Comparison of ENCODE assay signal across 8 mouse cellular contexts in the genomic region with DNA sequence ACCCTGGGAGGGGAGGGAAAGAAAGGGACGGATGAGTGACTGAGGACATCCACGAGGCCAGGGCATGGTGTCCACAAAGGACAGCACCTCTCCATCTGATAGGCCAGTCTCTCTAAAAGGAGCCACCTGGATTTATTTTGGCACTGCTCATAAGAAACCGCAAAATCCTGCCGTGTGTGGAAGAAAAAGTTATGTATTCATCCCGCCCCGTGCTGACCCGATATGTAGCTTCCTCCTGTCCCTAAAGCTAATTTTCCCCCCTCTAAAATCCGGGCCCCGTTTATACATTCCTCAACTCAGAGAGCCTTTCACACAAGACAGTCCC. TPM values are rescaled to one million over a fixed set of nuclear protein-coding genes. Genes with fewer than 3 reads are reported as not detected.
A peak's percentile ranks its signal among the peaks of the same experiment; 100 is the strongest.
DNase-seq lines count a peak whose midpoint lies in the region; ATAC-seq lines count a peak whose summit lies in the region.

No protein-coding gene starts in this region.

- H3K27ac ChIP-seq in kidney, embryonic 15.5 days: peak overlapping the region; percentile 99
- peak overlapping the region; percentile 99 for H3K27ac ChIP-seq in embryonic facial prominence, embryonic 10.5 days (replicated peaks)
- H3K27ac ChIP-seq in hindbrain, embryonic 15.5 days (replicated peaks): peak overlapping the region; percentile 73
- H3K27ac ChIP-seq in midbrain, embryonic 16.5 days (ENCODE audit: low read length): peak overlapping the region; percentile 70

- no peaks in the 10 kb centered on the region for H3K9me3 ChIP-seq in kidney, embryonic 15.5 days (replicated peaks)
- no peaks in the 10 kb centered on the region for H3K9me3 ChIP-seq in embryonic facial prominence, embryonic 10.5 days
- H3K9me3 ChIP-seq in hindbrain, embryonic 15.5 days: no peaks in the 10 kb centered on the region
- no peaks in the 10 kb centered on the region for H3K9me3 ChIP-seq in midbrain, embryonic 16.5 days (replicated peaks; ENCODE audit: control insufficient read depth, low read length, poor library complexity, severe bottlenecking)

- H3K27me3 ChIP-seq in kidney, embryonic 15.5 days: no peaks in the 10 kb centered on the region
- H3K27me3 ChIP-seq in embryonic facial prominence, embryonic 10.5 days (replicated peaks; ENCODE audit: low read depth, poor library complexity, severe bottlenecking): no peaks in the 10 kb centered on the region
- peaks cover 6% of the 10 kb centered on the region; the same call in 1 of the 2 replicates for H3K27me3 ChIP-seq in hindbrain, embryonic 15.5 days
- peaks cover 12% of the 10 kb centered on the region for H3K27me3 ChIP-seq in midbrain, embryonic 16.5 days (ENCODE audit: control insufficient read depth, insufficient read depth, low read depth, low read length)

- peaks cover 35% of the 10 kb centered on the region for H3K36me3 ChIP-seq in kidney, embryonic 15.5 days
- peaks cover 50% of the 10 kb centered on the region for H3K36me3 ChIP-seq in embryonic facial prominence, embryonic 10.5 days (replicated peaks)
- no peaks in the 10 kb centered on the region for H3K36me3 ChIP-seq in hindbrain, embryonic 15.5 days
- H3K36me3 ChIP-seq in midbrain, embryonic 16.5 days (ENCODE audit: control insufficient read depth, insufficient read depth, low read length): no peaks in the 10 kb centered on the region

- under 1% methylated on average over 9 of the region's 9 CpGs for WGBS in kidney, embryonic 15.5 days
- under 1% methylated on average over 9 of the region's 9 CpGs for WGBS in embryonic facial prominence, embryonic 10.5 days
- under 1% methylated on average over 9 of the region's 9 CpGs for WGBS in hindbrain, embryonic 15.5 days
- WGBS in midbrain, embryonic 16.5 days: under 1% methylated on average over 9 of the region's 9 CpGs

- H3K4me1 ChIP-seq in kidney, embryonic 15.5 days: peaks cover 25% of the 10 kb centered on the region
- H3K4me1 ChIP-seq in embryonic facial prominence, embryonic 10.5 days: peaks cover 32% of the 10 kb centered on the region
- peaks cover 27% of the 10 kb centered on the region for H3K4me1 ChIP-seq in hindbrain, embryonic 15.5 days (replicated peaks)
- peaks cover 21% of the 10 kb centered on the region for H3K4me1 ChIP-seq in midbrain, embryonic 16.5 days (ENCODE audit: control insufficient read depth, insufficient read depth, low read length)

- no peak; the same call in 1 of the 2 replicates for ATAC-seq in kidney, embryonic 15.5 days (replicated peaks; ENCODE audit: low FRiP score)
- no peak for ATAC-seq in hindbrain, embryonic 15.5 days (ENCODE audit: low FRiP score, low read depth)
- no peak; the same call in 1 of the 2 replicates for ATAC-seq in midbrain, embryonic 16.5 days

- peak overlapping the region; percentile 84 for H3K4me3 ChIP-seq in kidney, embryonic 15.5 days (replicated peaks)
- peak overlapping the region; percentile 86 for H3K4me3 ChIP-seq in embryonic facial prominence, embryonic 10.5 days
- peak overlapping the region; percentile 65 for H3K4me3 ChIP-seq in hindbrain, embryonic 15.5 days
- peak overlapping the region; percentile 53 for H3K4me3 ChIP-seq in midbrain, embryonic 16.5 days (ENCODE audit: low read depth, low read length)

- H3K4me2 ChIP-seq in kidney, embryonic 15.5 days: peak overlapping the region; percentile 84
- H3K4me2 ChIP-seq in hindbrain, embryonic 15.5 days: peak overlapping the region; percentile 95
- H3K4me2 ChIP-seq in midbrain, embryonic 16.5 days (ENCODE audit: low read length): peak overlapping the region; percentile 94

- DNase-seq in kidney, postnatal 25 days: no peak
- no peak for DNase-seq in embryonic facial prominence, embryonic 10.5 days (ENCODE audit: low spot score)
- DNase-seq in natural killer cell, adult 2 months (ENCODE audit: low spot score in 2 of 2): no peak
- DNase-seq in embryo, embryonic 9.5 days (ENCODE audit: extremely low spot score): no peak
- no peak for DNase-seq in right cerebral cortex, adult 2 months (ENCODE audit: low spot score in 2 of 2)

- H3K9ac ChIP-seq in kidney, embryonic 15.5 days: peak overlapping the region; percentile 97
- H3K9ac ChIP-seq in hindbrain, embryonic 15.5 days: peak overlapping the region; percentile 53
- peak overlapping the region; percentile 58 for H3K9ac ChIP-seq in midbrain, embryonic 16.5 days (ENCODE audit: low read depth, low read length)

RNA-seq across cellular contexts. Expression of a gene that starts 2.3 kb away (rescaled TPM):
- 136 and 154 TPM in 2 replicates for polyA plus RNA-seq in kidney, embryonic 15.5 days (2015; fragmentation: Nextera tagmentation; extraction: Ambion mirVana)
- polyA plus RNA-seq in embryonic facial prominence, embryonic 10.5 days (2016; fragmentation: Nextera tagmentation; extraction: Ambion mirVana): 114 and 119 TPM in 2 replicates
- polyA plus RNA-seq in hindbrain, embryonic 15.5 days (2015; fragmentation: Nextera tagmentation; extraction: Ambion mirVana): 46.1 and 55.4 TPM in 2 replicates
- polyA plus RNA-seq in midbrain, embryonic 16.5 days (2015; fragmentation: Nextera tagmentation; extraction: Ambion mirVana): 26.5 and 29.9 TPM in 2 replicates
